Mouse (Mus musculus) layer of hippocampus, adult 11-12 months (tissue): ENCODE results near the gene Nqo1.

Experiments used
- DNase-seq: peaks from one replicate; pipeline ENCODE4 v3.0.0; 2022; ENCODE audit warnings: low spot score

The Nqo1 gene

GRCm38 (mm10) chr8:107405935-107406334, 2.9 kb upstream of the Nqo1 start:
- no peak for DNase-seq

DNA sequence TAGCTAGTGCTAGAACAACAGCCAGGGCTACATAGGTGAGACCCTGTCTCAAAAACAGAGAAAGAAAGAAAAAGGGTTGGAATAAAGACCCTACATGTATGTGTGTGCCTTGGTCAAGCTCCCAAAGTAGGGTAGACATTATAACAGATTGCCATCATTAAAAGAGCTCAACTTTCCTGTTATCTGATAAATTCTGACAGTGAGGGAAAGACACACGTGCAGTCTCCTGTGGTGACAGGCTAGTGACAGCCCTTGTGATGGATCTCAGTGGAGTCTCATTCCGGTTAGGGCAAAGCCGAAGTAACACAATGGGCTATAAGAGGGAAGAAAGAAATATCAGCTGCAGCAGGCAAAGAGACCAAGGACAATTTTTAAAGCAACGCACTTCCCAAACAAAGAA, 1.1 kb upstream of the Nqo1 start:
- DNase-seq: no peak

DNA sequence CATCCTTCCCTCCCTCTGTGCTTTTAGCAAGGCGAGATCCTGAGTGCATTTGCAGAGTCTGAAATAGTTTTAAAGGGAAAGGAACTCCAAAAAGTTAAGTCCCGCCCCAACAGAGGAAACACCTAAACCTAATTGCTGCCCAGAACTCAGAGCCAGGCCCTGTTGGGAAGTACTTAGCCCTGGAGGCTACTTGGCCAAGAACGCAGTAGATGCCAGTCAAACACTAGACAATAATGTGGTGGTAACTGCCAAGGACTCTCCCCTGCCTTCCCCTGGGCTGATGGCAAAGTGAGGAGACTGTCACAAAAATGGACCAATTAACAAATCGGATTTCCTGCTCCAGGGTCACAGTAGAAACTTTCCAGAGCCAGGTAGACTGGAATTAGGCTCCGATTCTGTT, 1.1 kb downstream of the Nqo1 start:
- DNase-seq: no peak

DNA sequence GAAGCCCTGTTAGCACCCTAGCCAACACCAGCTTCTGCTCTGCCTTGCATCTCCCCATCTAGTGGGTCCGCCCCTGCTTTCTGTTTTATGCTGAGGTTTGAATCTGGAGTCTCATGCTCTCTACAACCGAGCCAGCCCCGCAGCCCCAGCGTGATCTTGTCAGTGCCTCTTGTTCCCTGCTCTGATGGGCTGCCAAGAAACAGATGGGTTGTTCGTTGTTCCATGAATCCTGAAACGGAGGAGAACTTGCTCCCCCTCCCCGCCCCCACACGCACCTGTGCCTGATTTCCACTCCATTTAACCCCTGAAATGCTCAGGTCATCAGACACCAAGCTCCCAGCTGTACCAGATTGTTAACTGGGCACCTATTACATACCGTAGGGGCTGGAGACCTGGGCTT, 3.5 kb downstream of the Nqo1 start:
- DNase-seq: peak; percentile 64

- no peak for DNase-seq
Measured at GRCm38 (mm10) chr8:107397665-107398064, 5.3 kb downstream of the Nqo1 start.

GRCm38 (mm10) chr8:107396106-107396670, 6.8 kb downstream of the Nqo1 start:
- no peak for DNase-seq

- no peak for DNase-seq
Measured at GRCm38 (mm10) chr8:107395397-107395796, 7.6 kb downstream of the Nqo1 start.

GRCm38 (mm10) chr8:107391136-107391516, 11.9 kb downstream of the Nqo1 start:
- DNase-seq: no peak

DNA sequence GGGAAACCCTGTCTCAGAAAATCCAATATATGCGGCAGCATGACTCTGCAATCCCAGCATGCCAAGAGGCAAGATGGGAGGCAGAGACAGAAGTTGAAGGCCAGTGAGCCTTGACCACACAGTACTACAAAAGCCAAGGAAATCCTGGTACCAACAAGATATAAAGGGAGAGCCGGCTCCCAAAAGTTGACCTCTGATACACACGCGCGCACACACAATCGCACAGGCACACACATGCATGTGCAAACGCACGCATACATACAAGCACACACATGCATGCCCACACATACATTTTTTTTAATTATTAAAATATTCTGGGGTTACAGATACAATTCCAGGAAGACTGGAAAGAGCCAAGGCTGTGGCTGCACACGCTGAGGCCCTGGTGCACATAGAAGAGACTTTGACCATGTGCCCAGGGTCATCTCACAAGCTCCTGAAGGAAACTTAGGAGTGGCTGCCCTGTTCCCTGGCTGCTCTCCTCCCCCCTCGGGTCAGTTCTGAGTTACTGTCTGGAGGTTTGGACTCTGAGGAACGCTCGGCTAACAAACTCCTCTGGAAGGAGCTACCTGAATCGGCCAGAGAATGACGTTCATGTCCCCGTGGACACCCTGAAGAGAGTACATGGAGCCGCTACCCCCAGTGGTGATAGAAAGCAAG, 12.4 kb downstream of the Nqo1 start:
- DNase-seq: no peak

DNA sequence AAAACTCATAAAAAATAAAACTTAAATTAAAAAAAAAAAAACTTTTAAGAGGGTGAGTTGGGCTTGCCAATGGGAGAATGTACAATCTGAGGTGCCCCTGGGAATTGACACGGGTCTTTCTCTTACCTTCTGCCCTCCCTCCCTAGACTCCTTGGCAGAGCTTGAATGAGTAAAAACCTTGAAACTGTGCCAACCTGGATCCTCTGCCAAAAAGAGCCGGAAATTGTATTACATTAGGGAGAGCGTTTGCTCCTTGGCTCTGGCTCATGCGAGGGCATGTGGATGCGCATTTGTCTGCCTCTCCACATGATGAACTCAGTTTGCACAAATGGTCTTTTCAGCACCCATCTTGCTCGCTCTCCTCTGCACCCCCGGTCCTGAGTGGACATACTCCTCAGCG, 13.4 kb downstream of the Nqo1 start:
- peak; percentile 40 for DNase-seq

- DNase-seq: peak; percentile 60
Measured at GRCm38 (mm10) chr8:107387861-107388260, 15.1 kb downstream of the Nqo1 start.

- no peak for DNase-seq
Measured at GRCm38 (mm10) chr8:107386642-107387041, 16.4 kb downstream of the Nqo1 start.

- no peak for DNase-seq
Measured at GRCm38 (mm10) chr8:107386171-107386570, 16.8 kb downstream of the Nqo1 start.

DNA sequence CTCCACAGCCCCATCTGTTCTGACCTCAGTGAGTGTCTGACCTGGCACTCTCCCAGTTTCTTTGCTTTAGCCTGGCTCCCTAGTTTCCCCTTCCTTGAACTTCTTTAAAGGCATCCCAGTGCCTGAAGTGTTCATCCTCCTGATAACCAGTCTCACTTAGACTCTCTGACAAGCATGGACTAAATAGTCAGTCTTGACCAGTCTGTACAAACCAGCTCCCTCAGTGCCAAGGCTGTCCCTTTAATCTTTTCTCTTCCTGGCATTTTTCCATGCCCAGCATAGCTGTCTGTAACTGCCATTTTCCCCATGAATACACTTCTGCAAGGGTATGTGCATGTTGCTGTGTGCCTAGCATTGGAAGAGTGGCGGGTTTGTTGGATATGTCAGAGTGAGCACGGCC, 17.9 kb downstream of the Nqo1 start:
- DNase-seq: no peak

DNA sequence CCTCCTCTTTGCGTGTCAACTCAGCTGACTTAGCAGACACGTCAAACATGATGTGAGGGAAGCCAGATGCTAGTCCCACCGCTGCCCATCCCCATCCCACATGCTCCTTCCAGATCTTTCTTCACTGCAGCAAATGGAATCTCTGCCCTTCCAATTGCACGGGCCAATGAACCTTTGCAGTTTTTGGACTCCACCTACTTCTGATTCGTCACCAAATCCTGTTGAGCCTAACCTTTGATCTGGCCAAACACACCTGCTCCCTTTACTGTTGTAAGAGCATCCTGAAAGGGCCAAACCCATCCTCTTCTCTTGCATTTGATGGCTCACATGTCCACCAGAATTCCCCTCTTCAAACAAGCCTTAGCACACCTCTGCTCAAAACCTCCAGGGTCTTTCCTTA, 18.4 kb downstream of the Nqo1 start:
- no peak for DNase-seq

DNA sequence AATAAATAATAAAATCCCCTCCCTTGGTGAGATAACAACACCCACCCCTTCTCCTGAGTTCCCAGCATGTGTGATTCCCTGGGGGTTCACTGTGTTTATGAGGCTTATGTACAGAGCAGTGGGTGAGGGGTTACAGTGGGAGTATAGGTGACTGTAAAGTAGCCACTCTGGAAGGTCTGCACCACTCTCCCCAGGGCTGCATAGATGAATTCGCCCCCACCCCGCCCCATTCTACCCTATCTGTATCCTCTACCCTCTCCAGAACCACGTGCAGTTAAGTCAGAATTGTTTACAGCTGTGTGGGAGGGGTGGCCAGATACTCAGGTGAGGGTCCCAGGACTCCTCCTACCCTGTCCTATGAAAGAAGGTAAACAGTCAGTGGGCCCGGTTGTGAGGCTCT, 20.1 kb downstream of the Nqo1 start:
- no peak for DNase-seq

DNA sequence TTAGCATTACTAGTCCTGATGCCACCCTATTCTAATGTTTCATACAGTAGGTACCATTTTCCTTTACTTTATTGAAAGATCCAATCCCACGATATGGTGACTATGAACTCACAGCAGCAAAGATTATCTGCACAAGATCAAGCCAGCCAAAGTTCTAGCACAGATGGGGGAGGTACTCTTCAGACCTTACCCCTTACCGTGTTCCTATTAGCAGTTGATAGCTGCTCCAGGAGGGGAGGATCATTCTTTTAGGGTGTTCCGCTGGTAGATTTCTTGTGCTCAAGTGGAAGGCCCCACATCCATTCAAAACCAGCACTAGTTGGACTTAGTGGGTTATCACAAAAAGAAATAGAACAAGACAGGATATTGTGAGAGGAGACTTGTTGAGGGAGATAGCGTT, 21.3 kb downstream of the Nqo1 start:
- DNase-seq: no peak

GRCm38 (mm10) chr8:107380734-107381133, 22.3 kb downstream of the Nqo1 start:
- DNase-seq: no peak

GRCm38 (mm10) chr8:107377346-107377745, 25.7 kb downstream of the Nqo1 start:
- no peak for DNase-seq

DNA sequence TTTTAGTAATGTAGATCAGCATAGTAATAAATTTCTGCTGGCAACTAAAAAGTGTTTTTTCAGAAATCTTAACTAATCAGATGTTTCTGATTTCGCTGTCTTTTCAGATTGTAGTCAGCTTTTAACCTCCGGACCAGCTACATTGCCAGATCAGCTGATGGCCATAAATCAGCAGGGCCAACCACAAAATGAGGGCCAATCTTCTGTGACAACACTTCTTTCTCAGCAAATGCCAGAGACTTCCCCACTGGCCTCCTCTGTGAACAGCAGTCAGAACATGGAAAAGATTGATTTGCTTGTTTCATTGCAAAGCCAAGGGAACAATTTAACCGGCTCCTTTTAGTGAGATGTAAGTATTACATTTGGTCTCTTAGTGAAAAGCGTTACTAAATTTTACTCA, 32.7 kb downstream of the Nqo1 start:
- no peak for DNase-seq
